Mouse (Mus musculus) heart, embryonic 11.5 days (tissue): ENCODE measurements around the gene Cyp26c1. TPM values are rescaled to one million over a fixed set of nuclear protein-coding genes. Genes with fewer than 3 reads are reported as not detected.

ENCODE experiments used
- ATAC-seq: fragments of 200-750 bp; cut with Nextera tagmentation; replicated peaks from 2 replicates; pipeline ENCODE4 v1.8.0; 2017; ENCODE audit warnings: moderate library complexity; ENCODE audit not compliant: insufficient number of reproducible peaks, low FRiP score, low TSS enrichment
- H3K27ac ChIP-seq: fragments of 300-500 bp; sonication (generic); 2 replicates; pipeline ENCODE4 v1.5.1; 2014; ENCODE audit warnings: mild to moderate bottlenecking, low read depth, low read length
- H3K27me3 ChIP-seq: fragments of 300-500 bp; sonication (generic); 2 replicates; pipeline ENCODE4 v1.6.1; 2014; ENCODE audit warnings: mild to moderate bottlenecking, low read length, mixed read lengths; ENCODE audit not compliant: control insufficient read depth, insufficient read depth
- H3K36me3 ChIP-seq: fragments of 300-500 bp; sonication (generic); 2 replicates; pipeline ENCODE4 v1.6.1; 2014; ENCODE audit warnings: mild to moderate bottlenecking, low read length, moderate library complexity, mixed read lengths; ENCODE audit not compliant: control insufficient read depth, insufficient read depth
- H3K4me1 ChIP-seq: fragments of 300-500 bp; sonication (generic); 2 replicates; pipeline ENCODE4 v1.6.1; 2014; ENCODE audit warnings: low read length; ENCODE audit not compliant: control insufficient read depth, insufficient read depth
- H3K4me2 ChIP-seq: fragments of 300-500 bp; sonication (generic); 2 replicates; pipeline ENCODE4 v1.6.1; 2014; ENCODE audit warnings: mild to moderate bottlenecking, moderate library complexity
- H3K4me3 ChIP-seq: fragments of 300-500 bp; sonication (generic); 2 replicates; pipeline ENCODE4 v1.5.1; 2014; ENCODE audit warnings: low read depth, low read length
- H3K9ac ChIP-seq: fragments of 300-500 bp; sonication (generic); 2 replicates; pipeline ENCODE4 v1.6.1; 2014; ENCODE audit warnings: mild to moderate bottlenecking, low read depth, low read length, moderate library complexity
- H3K9me3 ChIP-seq: fragments of 300-500 bp; sonication (generic); replicated peaks from 2 replicates; pipeline ENCODE4 v1.6.1; 2016; ENCODE audit warnings: low read length; ENCODE audit not compliant: control insufficient read depth
- WGBS: fragments of 180-500 bp; shearing (Covaris S2); extraction: QIAGEN DNeasy Blood & Tissue Kit; methylation state at CpG from one replicate; pipeline ENCODE4 v1.1.7; 2014; ENCODE audit not compliant: insufficient replicate concordance; 5-methylcytosine and 5-hydroxymethylcytosine counted together
- polyA plus RNA-seq: library from polyadenylated mRNA; unstranded; fragments of >200 nt; fragmentation: Nextera tagmentation; extraction: Ambion mirVana; gene quantifications from 2 replicates; pipeline ENCODE4 v1.2.1, GENCODE M21; 2014

Gene Cyp26c1
- polyA plus RNA-seq, 1 experiment from 2014 or later, result not detected

- Histone ChIP-seq H3K9ac (no peak overlapping the region), H3K27me3 (no peaks in the 10 kb centered on the region), H3K4me1 (no peaks in the 10 kb centered on the region), H3K4me2 (no peak overlapping the region), H3K9me3 (no peaks in the 10 kb centered on the region), H3K4me3 (no peak overlapping the region), H3K27ac (no peak overlapping the region), H3K36me3 (no peaks in the 10 kb centered on the region)
- 66% methylated on average over 12 of the region's 12 CpGs for WGBS
- ATAC-seq, result no peak
Measured at GRCm38 (mm10) chr19:37673393-37673792, 12.0 kb upstream of the Cyp26c1 start.

GRCm38 (mm10) chr19:37686347-37686746, 966 bp downstream of the Cyp26c1 start:
- no peak for ATAC-seq
- Histone ChIP-seq H3K4me3 (no peak overlapping the region), H3K4me2 (no peak overlapping the region), H3K4me1 (peaks cover 5% of the 10 kb centered on the region; the same call in 1 of the 2 replicates), H3K27ac (no peak overlapping the region), H3K36me3 (no peaks in the 10 kb centered on the region), H3K9me3 (no peaks in the 10 kb centered on the region), H3K9ac (no peak overlapping the region), H3K27me3 (peaks cover 88% of the 10 kb centered on the region)
- 6% methylated on average over 23 of the region's 23 CpGs for WGBS

- Histone ChIP-seq H3K27ac (no peak overlapping the region), H3K36me3 (no peaks in the 10 kb centered on the region), H3K4me3 (0 out of 2 replicates have a peak overlapping the region, but pooled peaks have one; percentile 4), H3K9ac (no peak overlapping the region), H3K4me1 (peaks cover 5% of the 10 kb centered on the region; the same call in 1 of the 2 replicates), H3K9me3 (no peaks in the 10 kb centered on the region), H3K27me3 (peaks cover 97% of the 10 kb centered on the region), H3K4me2 (peak overlapping the region; percentile 4)
- 5% methylated on average over 62 of the region's 62 CpGs for WGBS
- ATAC-seq, result 0 out of 2 replicates have a peak, but pooled peaks have one; percentile 26
Measured at GRCm38 (mm10) chr19:37686941-37687850, 1.8 kb downstream of the Cyp26c1 start.

- Histone ChIP-seq H3K36me3 (no peaks in the 10 kb centered on the region), H3K4me3 (no peak overlapping the region), H3K4me1 (peaks cover 11% of the 10 kb centered on the region), H3K27me3 (peaks cover 100% of the 10 kb centered on the region), H3K27ac (no peak overlapping the region), H3K9me3 (no peaks in the 10 kb centered on the region), H3K4me2 (no peak overlapping the region), H3K9ac (no peak overlapping the region)
- WGBS, result 53% methylated on average over 5 of the region's 5 CpGs
- no peak for ATAC-seq
Measured at GRCm38 (mm10) chr19:37689478-37689877, 4.1 kb downstream of the Cyp26c1 start.

GRCm38 (mm10) chr19:37690716-37691115, 5.3 kb downstream of the Cyp26c1 start:
- H3K4me3 ChIP-seq, result peak overlapping the region; percentile 17; the same call in 1 of the 2 replicates
- ATAC-seq, result no peak

GRCm38 (mm10) chr19:37692879-37693278, 7.5 kb downstream of the Cyp26c1 start:
- under 1% methylated on average over 40 of the region's 40 CpGs for WGBS
- Histone ChIP-seq H3K9me3 (no peaks in the 10 kb centered on the region), H3K4me2 (peak overlapping the region; percentile 83), H3K9ac (peak overlapping the region; percentile 61; the same call in 1 of the 2 replicates), H3K27ac (no peak overlapping the region), H3K4me1 (peaks cover 33% of the 10 kb centered on the region), H3K36me3 (no peaks in the 10 kb centered on the region), H3K4me3 (peak overlapping the region; percentile 42), H3K27me3 (peaks cover 99% of the 10 kb centered on the region)
- no peak for ATAC-seq

More at GRCm38 (mm10) chr19:37690716-37691115, 5.3 kb downstream of the Cyp26c1 start:
- H3K4me2 ChIP-seq, result peak overlapping the region; percentile 47
- H3K9me3 ChIP-seq, result no peaks in the 10 kb centered on the region
- peaks cover 14% of the 10 kb centered on the region for H3K4me1 ChIP-seq
- peaks cover 100% of the 10 kb centered on the region for H3K27me3 ChIP-seq
- 6% methylated on average over 29 of the region's 29 CpGs for WGBS
- H3K36me3 ChIP-seq, result no peaks in the 10 kb centered on the region
- H3K27ac ChIP-seq, result no peak overlapping the region
- H3K9ac ChIP-seq, result no peak overlapping the region

- peaks cover 99% of the 10 kb centered on the region for H3K27me3 ChIP-seq
- H3K36me3 ChIP-seq, result no peaks in the 10 kb centered on the region
- H3K4me2 ChIP-seq, result no peak overlapping the region
- H3K27ac ChIP-seq, result no peak overlapping the region
- H3K4me1 ChIP-seq, result peaks cover 43% of the 10 kb centered on the region
- ATAC-seq, result no peak
- no peak overlapping the region for H3K9ac ChIP-seq
- no peak overlapping the region for H3K4me3 ChIP-seq
- H3K9me3 ChIP-seq, result no peaks in the 10 kb centered on the region
- WGBS, result 43% methylated on average over 13 of the region's 13 CpGs
Measured at GRCm38 (mm10) chr19:37695146-37695545, 9.8 kb downstream of the Cyp26c1 start.

GRCm38 (mm10) chr19:37695762-37696602, 10.6 kb downstream of the Cyp26c1 start:
- H3K27ac ChIP-seq, result no peak overlapping the region
- peak overlapping the region; percentile 47 for H3K4me2 ChIP-seq
- H3K9ac ChIP-seq, result no peak overlapping the region
- WGBS, result 5% methylated on average over 42 of the region's 42 CpGs
- no peaks in the 10 kb centered on the region for H3K9me3 ChIP-seq
- no peak for ATAC-seq
- peaks cover 38% of the 10 kb centered on the region for H3K4me1 ChIP-seq
- peak overlapping the region; percentile 41 for H3K4me3 ChIP-seq
- H3K36me3 ChIP-seq, result no peaks in the 10 kb centered on the region
- H3K27me3 ChIP-seq, result peaks cover 99% of the 10 kb centered on the region
